In genomic region chr11:116988131-116988530, GRCm38 (mm10) we compare ENCODE assay signal across 15 mouse cellular contexts.
DNase-seq lines count a peak whose midpoint lies in the region; ATAC-seq and TF ChIP-seq lines count a peak whose summit lies in the region.
"Had no signal": no experiment of that assay in that cellular context is flagged by ENCODE, and none has a peak within 500 bp of the region (broad histone marks: within the 10 kb centered on the region; RNA-seq: fewer than 3 reads in every experiment).

No protein-coding gene starts in this region.

- no peak for DNase-seq in forebrain, embryonic 10.5 days (ENCODE audit: extremely low spot score, low spot score)
- no peak for DNase-seq in forebrain, embryonic 11.5 days (ENCODE audit: low spot score)
- peak; percentile 24 for DNase-seq in lung, postnatal 0 days (ENCODE audit: low spot score)
- no peak for DNase-seq in lung, postnatal 14 days
- DNase-seq in embryonic facial prominence, embryonic 10.5 days (ENCODE audit: low spot score) = no peak
- DNase-seq in hindbrain, postnatal 0 days (ENCODE audit: low spot score) = peak; percentile 61
- no peak for DNase-seq in gastrocnemius, postnatal 10 days
- DNase-seq in ovary, postnatal 36 days (ENCODE audit: low spot score) = no peak
- DNase-seq: adrenal gland, postnatal 25 days; cerebellum, adult 18-20 months; thymus, postnatal 14 days had no signal

- H3K27ac ChIP-seq in forebrain, embryonic 10.5 days = peak overlapping the region; percentile 15; the same call in 1 of the 2 replicates
- no peak overlapping the region for H3K27ac ChIP-seq in forebrain, embryonic 11.5 days (ENCODE audit: low read depth, low read length)
- H3K27ac ChIP-seq in lung, postnatal 0 days (ENCODE audit: low read length) = no peak overlapping the region
- 0 out of 2 replicates have a peak overlapping the region, but pooled peaks have one; percentile 44 for H3K27ac ChIP-seq in embryonic facial prominence, embryonic 10.5 days (replicated peaks)
- H3K27ac ChIP-seq in hindbrain, postnatal 0 days = peak overlapping the region; percentile 36; the same call in 1 of the 2 replicates
- H3K27ac ChIP-seq: embryonic facial prominence, embryonic 13.5 days; heart, embryonic 13.5 days had no signal

- H3K4me3 ChIP-seq in forebrain, embryonic 10.5 days = no peak overlapping the region
- H3K4me3 ChIP-seq in forebrain, embryonic 11.5 days (ENCODE audit: low read depth, low read length) = no peak overlapping the region
- H3K4me3 ChIP-seq in lung, postnatal 0 days (ENCODE audit: low read depth, low read length) = no peak overlapping the region
- no peak overlapping the region for H3K4me3 ChIP-seq in embryonic facial prominence, embryonic 10.5 days
- H3K4me3 ChIP-seq in hindbrain, postnatal 0 days (ENCODE audit: low read length) = no peak overlapping the region
- H3K4me3 ChIP-seq: embryonic facial prominence, embryonic 13.5 days; heart, embryonic 13.5 days had no signal

- peaks cover 11% of the 10 kb centered on the region for H3K4me1 ChIP-seq in forebrain, embryonic 10.5 days
- peaks cover 2% of the 10 kb centered on the region; the same call in 1 of the 2 replicates for H3K4me1 ChIP-seq in forebrain, embryonic 11.5 days (replicated peaks; ENCODE audit: control insufficient read depth, insufficient read depth, low read length)
- H3K4me1 ChIP-seq in lung, postnatal 0 days (ENCODE audit: insufficient read depth, low read depth, low read length) = no peaks in the 10 kb centered on the region
- H3K4me1 ChIP-seq in embryonic facial prominence, embryonic 10.5 days = peaks cover 16% of the 10 kb centered on the region
- no peaks in the 10 kb centered on the region for H3K4me1 ChIP-seq in hindbrain, postnatal 0 days (ENCODE audit: insufficient read depth, low read length)
- H3K4me1 ChIP-seq: heart, embryonic 13.5 days had no signal

- no peak overlapping the region for H3K4me2 ChIP-seq in forebrain, embryonic 11.5 days (ENCODE audit: low read depth, low read length, severe bottlenecking)
- H3K4me2 ChIP-seq in lung, postnatal 0 days (replicated peaks; ENCODE audit: low read depth, low read length) = no peak overlapping the region
- H3K4me2 ChIP-seq in hindbrain, postnatal 0 days (ENCODE audit: low read depth, low read length) = no peak overlapping the region
- H3K4me2 ChIP-seq: embryonic facial prominence, embryonic 13.5 days; heart, embryonic 13.5 days; liver, embryonic 11.5 days had no signal

- TF ChIP-seq EP300 in lung, postnatal 0 days (IDR thresholded peaks at IDR 0.05) = no peak

- 61% methylated on average over 8 of the region's 8 CpGs for WGBS in forebrain, embryonic 10.5 days
- 55% methylated on average over 8 of the region's 8 CpGs for WGBS in forebrain, embryonic 11.5 days
- WGBS in lung, postnatal 0 days = 46% methylated on average over 8 of the region's 8 CpGs
- 36% methylated on average over 8 of the region's 8 CpGs for WGBS in embryonic facial prominence, embryonic 10.5 days
- WGBS in hindbrain, postnatal 0 days = 27% methylated on average over 8 of the region's 8 CpGs

- no peak for ATAC-seq in forebrain, embryonic 11.5 days (replicated peaks; ENCODE audit: low FRiP score)
- ATAC-seq in lung, postnatal 0 days = no peak
- ATAC-seq in hindbrain, postnatal 0 days = peak; percentile 34
- ATAC-seq: inflammation-experienced regulatory T-cells, adult 6 months had no signal

- peaks cover 19% of the 10 kb centered on the region; the same call in 1 of the 2 replicates for H3K36me3 ChIP-seq in forebrain, embryonic 10.5 days (replicated peaks)
- H3K36me3 ChIP-seq in forebrain, embryonic 11.5 days (ENCODE audit: control insufficient read depth, insufficient read depth, low read length) = no peaks in the 10 kb centered on the region
- no peaks in the 10 kb centered on the region for H3K36me3 ChIP-seq in lung, postnatal 0 days (ENCODE audit: insufficient read depth, low read length)
- no peaks in the 10 kb centered on the region for H3K36me3 ChIP-seq in embryonic facial prominence, embryonic 10.5 days (replicated peaks)
- H3K36me3 ChIP-seq in hindbrain, postnatal 0 days (ENCODE audit: insufficient read depth, low read length) = peaks cover 8% of the 10 kb centered on the region; the same call in 1 of the 2 replicates
- H3K36me3 ChIP-seq: embryonic facial prominence, embryonic 13.5 days; heart, embryonic 13.5 days had no signal

- H3K9me3 ChIP-seq in forebrain, embryonic 10.5 days = no peaks in the 10 kb centered on the region
- H3K9me3 ChIP-seq in forebrain, embryonic 11.5 days (ENCODE audit: control insufficient read depth, low read length) = no peaks in the 10 kb centered on the region
- H3K9me3 ChIP-seq in lung, postnatal 0 days (ENCODE audit: low read length) = no peaks in the 10 kb centered on the region
- H3K9me3 ChIP-seq in embryonic facial prominence, embryonic 10.5 days = no peaks in the 10 kb centered on the region
- no peaks in the 10 kb centered on the region for H3K9me3 ChIP-seq in hindbrain, postnatal 0 days (ENCODE audit: low read length)
- H3K9me3 ChIP-seq: embryonic facial prominence, embryonic 13.5 days; heart, embryonic 13.5 days had no signal

- no peak for TF ChIP-seq CTCF in lung, postnatal 0 days (IDR thresholded peaks at IDR 0.05)
- no peak for TF ChIP-seq CTCF in hindbrain, postnatal 0 days (IDR thresholded peaks at IDR 0.05; ENCODE audit: low read depth)

- no peak overlapping the region for H3K9ac ChIP-seq in forebrain, embryonic 11.5 days (ENCODE audit: low read length)
- no peak overlapping the region for H3K9ac ChIP-seq in lung, postnatal 0 days (replicated peaks; ENCODE audit: low read depth)
- H3K9ac ChIP-seq in hindbrain, postnatal 0 days (replicated peaks; ENCODE audit: low read length) = no peak overlapping the region
- H3K9ac ChIP-seq: embryonic facial prominence, embryonic 13.5 days; heart, embryonic 13.5 days had no signal

- peaks cover 10% of the 10 kb centered on the region for H3K27me3 ChIP-seq in forebrain, embryonic 10.5 days (ENCODE audit: poor library complexity, severe bottlenecking)
- no peaks in the 10 kb centered on the region; the same call in 1 of the 2 replicates for H3K27me3 ChIP-seq in forebrain, embryonic 11.5 days (ENCODE audit: control insufficient read depth, insufficient read depth, low read length)
- H3K27me3 ChIP-seq in lung, postnatal 0 days (replicated peaks; ENCODE audit: insufficient read depth, low read length) = no peaks in the 10 kb centered on the region
- peaks cover 23% of the 10 kb centered on the region for H3K27me3 ChIP-seq in embryonic facial prominence, embryonic 10.5 days (replicated peaks; ENCODE audit: low read depth, poor library complexity, severe bottlenecking)
- H3K27me3 ChIP-seq in hindbrain, postnatal 0 days (ENCODE audit: insufficient read depth, low read length) = no peaks in the 10 kb centered on the region

Comparison
In these comparisons a context has a peak if more than half of its experiments do, and no peak if none do; other contexts are left out.
1. DNase-seq: peak in lung, postnatal 0 days (single experiment) and hindbrain, postnatal 0 days (single experiment); none in forebrain, embryonic 10.5 days (single experiment), forebrain, embryonic 11.5 days (single experiment), lung, postnatal 14 days (single experiment), embryonic facial prominence, embryonic 10.5 days (single experiment), gastrocnemius, postnatal 10 days (single experiment) and ovary, postnatal 36 days (single experiment).
2. H3K27ac ChIP-seq: peak in forebrain, embryonic 10.5 days (single experiment), embryonic facial prominence, embryonic 10.5 days (single experiment) and hindbrain, postnatal 0 days (single experiment); none in forebrain, embryonic 11.5 days (single experiment) and lung, postnatal 0 days (single experiment).